Mouse (Mus musculus) monocyte, adult 5-6 weeks (primary cell): ENCODE data around the gene Tada1. TPM values are rescaled to one million over a fixed set of nuclear protein-coding genes. Genes with fewer than 3 reads are reported as not detected.

Source experiments
- ATAC-seq: fragments of 153-309, 156-312 bp; replicated peaks from 2 replicates; pipeline ENCODE4 v1.8.0; 2017; ENCODE audit warnings: mild to moderate bottlenecking; ENCODE audit not compliant: low TSS enrichment, insufficient number of reproducible peaks, severe bottlenecking, poor library complexity, low FRiP score
- total RNA-seq: library from RNA; stranded (forward); fragments of 200-1000, 200-491, 200-594 nt; gene quantifications from 3 replicates; pipeline ENCODE4 v1.2.3, GENCODE M21; 2017

The Tada1 gene
- total RNA-seq, 1 experiment from 2014 or later, result 29.7 TPM

DNA sequence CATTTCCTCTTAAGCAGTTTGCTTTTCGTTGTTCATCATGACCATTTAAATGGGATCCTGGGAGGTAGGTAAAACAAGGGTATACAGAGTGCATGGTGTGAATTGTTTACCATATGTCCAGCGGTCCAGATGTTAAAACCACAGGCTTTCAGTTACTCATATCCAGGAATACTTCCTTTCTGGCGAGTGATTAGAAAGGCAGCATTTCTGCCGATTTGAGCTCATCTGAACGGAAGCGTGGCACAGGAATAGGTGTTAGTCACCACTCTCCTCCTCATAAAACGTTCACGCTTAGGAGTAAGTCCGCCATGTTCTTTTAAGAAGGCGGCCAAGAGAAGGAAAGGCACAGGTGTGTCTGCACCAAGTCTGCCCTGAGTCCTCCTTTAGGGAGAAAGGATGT is 2.4 kb downstream of the Tada1 start:
- no peak for ATAC-seq

GRCm38 (mm10) chr1:166381821-166382220 is 2.9 kb downstream of the Tada1 start:
- ATAC-seq, result no peak

- ATAC-seq, result no peak
These were observed 3.7 kb downstream of the Tada1 start for GRCm38 (mm10) chr1:166382626-166383025.

DNA sequence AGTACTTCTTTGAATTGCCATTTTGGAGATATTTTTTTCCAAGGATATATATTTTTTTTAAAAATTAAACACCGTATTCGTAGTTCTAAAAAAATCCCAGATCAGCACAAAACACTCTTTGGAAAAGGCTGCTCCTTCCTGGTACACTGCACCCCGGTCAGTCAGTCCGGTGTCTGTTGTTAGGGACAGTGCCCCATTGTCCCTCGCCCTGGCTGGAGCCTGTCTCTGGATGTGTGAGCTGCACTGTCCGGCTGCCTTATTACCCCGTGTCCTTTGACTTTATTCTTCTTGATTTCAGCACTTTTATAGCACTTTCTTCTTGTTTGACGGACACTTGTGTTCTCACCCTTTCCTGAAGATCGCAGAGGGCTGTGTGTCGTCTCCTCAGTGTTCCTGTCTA is 5.7 kb downstream of the Tada1 start:
- ATAC-seq, result no peak

GRCm38 (mm10) chr1:166385431-166385830 is 6.5 kb downstream of the Tada1 start:
- ATAC-seq, result no peak

GRCm38 (mm10) chr1:166388511-166388910 is 9.6 kb downstream of the Tada1 start:
- no peak for ATAC-seq

GRCm38 (mm10) chr1:166389406-166390125 is 10.7 kb downstream of the Tada1 start:
- no peak for ATAC-seq

GRCm38 (mm10) chr1:166391671-166392070 is 12.8 kb downstream of the Tada1 start:
- ATAC-seq, result no peak

- no peak for ATAC-seq
These were observed 15.9 kb downstream of the Tada1 start for GRCm38 (mm10) chr1:166394770-166395169.

- no peak for ATAC-seq
These were observed 16.8 kb downstream of the Tada1 start for GRCm38 (mm10) chr1:166395661-166396060.

- ATAC-seq, result no peak
These were observed 17.5 kb downstream of the Tada1 start for GRCm38 (mm10) chr1:166396381-166396780.

- no peak for ATAC-seq
These were observed 22.6 kb downstream of the Tada1 start for GRCm38 (mm10) chr1:166401455-166401854.

DNA sequence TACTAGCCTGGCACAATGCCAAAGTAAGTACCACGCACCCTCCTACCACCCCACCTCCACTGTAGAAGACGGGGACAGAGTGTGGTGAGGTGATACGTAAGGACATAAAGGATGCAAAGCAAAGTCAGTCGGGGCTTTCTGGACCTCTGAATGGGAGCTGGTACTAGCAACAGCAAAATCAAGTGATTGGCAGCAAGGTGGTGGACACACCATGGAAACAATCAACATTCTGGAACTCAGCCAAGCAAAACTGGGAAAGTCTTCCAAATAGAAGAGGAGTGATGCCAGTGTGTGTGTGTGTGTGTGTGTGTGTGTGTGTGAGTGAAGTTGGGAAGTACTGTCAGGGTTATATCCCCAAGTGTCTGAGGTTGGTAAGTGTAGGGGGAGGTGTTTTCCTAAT is 23.1 kb downstream of the Tada1 start:
- no peak for ATAC-seq

DNA sequence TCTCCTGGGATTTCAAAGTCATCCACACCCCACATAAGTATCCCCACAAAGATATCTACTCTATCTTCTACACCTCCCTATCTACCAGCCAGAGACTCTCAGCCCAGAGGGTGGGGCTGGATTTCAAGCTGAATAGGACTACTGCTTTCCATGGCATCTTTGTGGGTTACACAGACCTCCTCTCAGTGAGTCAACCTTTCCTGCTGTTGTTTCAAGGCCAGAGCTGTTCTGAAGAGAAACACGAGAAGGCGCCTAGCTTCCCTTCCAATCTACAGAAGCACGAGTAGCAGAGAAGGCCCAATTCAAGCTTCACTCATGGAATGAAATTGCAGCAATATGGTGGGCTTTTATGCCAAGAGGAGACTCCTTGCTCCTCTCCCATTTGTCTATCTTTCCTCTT is 24.9 kb downstream of the Tada1 start:
- no peak for ATAC-seq

- ATAC-seq, result peak; percentile 14; the same call in 1 of the 2 replicates
These were observed 30.3 kb downstream of the Tada1 start for GRCm38 (mm10) chr1:166409177-166409700.

GRCm38 (mm10) chr1:166409701-166410220 is 30.9 kb downstream of the Tada1 start, which contains the start of gene Pogk:
Gene Pogk (minus strand): TSS chr1:166409863.
- ATAC-seq, result peak; percentile 66

GRCm38 (mm10) chr1:166411541-166411940 is 32.6 kb downstream of the Tada1 start:
- ATAC-seq, result no peak

GRCm38 (mm10) chr1:166412266-166412665 is 33.4 kb downstream of the Tada1 start:
- ATAC-seq, result no peak

GRCm38 (mm10) chr1:166429053-166429452 is 50.2 kb downstream of the Tada1 start:
- peak; percentile 62; the same call in 1 of the 2 replicates for ATAC-seq

- ATAC-seq, result peak; percentile 92
These were observed 51.0 kb downstream of the Tada1 start for GRCm38 (mm10) chr1:166429809-166430431.
